Mouse (Mus musculus): ENCODE data around the gene Myo1e. TPM values are rescaled to one million over a fixed set of nuclear protein-coding genes. Genes with fewer than 3 reads are reported as not detected.

Gene Myo1e
- polyA plus RNA-seq, 1 experiment = 4.6 TPM

- DNase-seq (ENCODE audit: low read depth) = no peak
- TF ChIP-seq CTCF (IDR thresholded peaks at IDR 0.05; ENCODE audit: borderline replicate concordance, extremely low read depth, insufficient read depth, insufficient read length) (no peak), POLR2A (IDR thresholded peaks at IDR 0.05; ENCODE audit: borderline replicate concordance, extremely low read depth, insufficient read depth, insufficient read length, poor library complexity, severe bottlenecking) (no peak)
These were observed 164.5 kb downstream of the Myo1e start for GRCm38 (mm10) chr9:70371638-70372037.

DNA sequence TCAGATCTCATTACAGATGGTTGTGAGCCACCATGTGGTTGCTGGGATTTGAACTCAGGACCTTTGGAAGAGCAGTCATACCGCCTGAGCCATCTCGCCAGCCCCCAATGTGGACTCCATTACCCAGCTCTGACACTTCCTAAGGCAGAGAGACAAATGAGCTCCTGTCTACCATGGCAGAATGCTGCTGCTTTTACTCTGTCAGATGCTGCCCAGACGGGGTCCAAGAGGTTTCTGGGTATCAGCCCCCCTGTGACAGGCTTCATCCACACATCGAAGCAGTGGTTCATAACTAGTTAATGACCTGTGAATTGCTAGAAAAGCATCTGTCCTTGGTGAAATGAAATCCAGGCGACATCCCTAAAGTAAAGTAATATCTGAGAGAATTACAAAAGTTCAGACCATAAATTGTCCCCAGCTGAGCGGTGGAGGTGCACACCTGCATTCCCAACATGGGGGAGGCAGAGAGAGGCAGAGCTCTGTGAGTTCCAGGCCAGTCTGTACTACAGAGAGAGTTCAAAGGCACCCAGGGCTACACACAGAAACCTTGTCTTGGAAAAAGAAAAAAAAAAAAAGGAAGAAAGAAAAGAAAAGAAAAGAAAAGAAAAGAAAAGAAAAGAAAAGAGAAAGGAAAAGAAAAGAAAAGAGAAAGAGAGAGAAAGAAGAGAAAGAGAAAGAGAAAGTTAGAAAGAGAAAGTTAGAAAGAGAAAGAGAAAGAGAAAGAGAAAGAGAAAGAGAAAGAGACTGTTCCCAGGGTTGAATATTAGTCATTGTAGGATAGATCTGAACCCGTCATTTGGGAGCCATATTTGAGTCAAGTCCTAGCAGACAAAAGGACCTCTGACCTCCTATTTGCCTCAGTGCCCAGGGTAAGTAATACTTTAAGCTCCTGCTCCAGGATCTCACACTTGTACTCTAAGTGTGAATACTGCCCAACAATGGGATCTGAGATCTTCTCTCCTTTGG, 172.6 kb downstream of the Myo1e start:
- DNase-seq (ENCODE audit: low read depth) = no peak
- TF ChIP-seq CTCF (IDR thresholded peaks at IDR 0.05; ENCODE audit: borderline replicate concordance, extremely low read depth, insufficient read depth, insufficient read length) (no peak), POLR2A (IDR thresholded peaks at IDR 0.05; ENCODE audit: borderline replicate concordance, extremely low read depth, insufficient read depth, insufficient read length, poor library complexity, severe bottlenecking) (no peak)

GRCm38 (mm10) chr9:70382091-70382490, 174.9 kb downstream of the Myo1e start:
- TF ChIP-seq CTCF (IDR thresholded peaks at IDR 0.05; ENCODE audit: borderline replicate concordance, extremely low read depth, insufficient read depth, insufficient read length) (no peak), POLR2A (IDR thresholded peaks at IDR 0.05; ENCODE audit: borderline replicate concordance, extremely low read depth, insufficient read depth, insufficient read length, poor library complexity, severe bottlenecking) (no peak)
- no peak for DNase-seq (ENCODE audit: low read depth)

- TF ChIP-seq CTCF (IDR thresholded peaks at IDR 0.05; ENCODE audit: borderline replicate concordance, extremely low read depth, insufficient read depth, insufficient read length) (no peak), POLR2A (IDR thresholded peaks at IDR 0.05; ENCODE audit: borderline replicate concordance, extremely low read depth, insufficient read depth, insufficient read length, poor library complexity, severe bottlenecking) (no peak)
- no peak for DNase-seq (ENCODE audit: low read depth)
These were observed 176.6 kb downstream of the Myo1e start for GRCm38 (mm10) chr9:70383750-70384149.

DNA sequence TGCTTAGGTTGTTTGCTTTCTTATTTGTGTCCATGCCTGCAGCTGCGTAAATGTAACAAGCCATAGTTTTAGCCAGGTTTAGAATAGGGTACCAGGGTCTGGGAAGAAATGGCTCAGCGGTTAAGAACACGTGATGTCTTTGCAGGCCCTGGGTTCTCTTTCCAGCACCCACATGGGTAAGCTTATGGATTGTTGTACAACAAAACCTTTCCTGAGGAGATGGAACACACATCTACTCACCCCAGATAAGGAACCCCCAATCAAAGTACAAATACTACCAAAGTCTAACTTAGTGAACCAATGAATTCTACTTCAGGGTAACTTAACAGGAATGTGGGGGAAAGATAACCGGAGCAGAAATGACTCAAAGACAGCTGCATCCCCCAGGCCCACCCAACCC, 177.3 kb downstream of the Myo1e start:
- TF ChIP-seq POLR2A (IDR thresholded peaks at IDR 0.05; ENCODE audit: borderline replicate concordance, extremely low read depth, insufficient read depth, insufficient read length, poor library complexity, severe bottlenecking) = no peak
- no peak for TF ChIP-seq CTCF (IDR thresholded peaks at IDR 0.05; ENCODE audit: borderline replicate concordance, extremely low read depth, insufficient read depth, insufficient read length)
- DNase-seq (ENCODE audit: low read depth) = no peak

- no peak for DNase-seq (ENCODE audit: low read depth)
- TF ChIP-seq CTCF (IDR thresholded peaks at IDR 0.05; ENCODE audit: borderline replicate concordance, extremely low read depth, insufficient read depth, insufficient read length) (no peak), POLR2A (IDR thresholded peaks at IDR 0.05; ENCODE audit: borderline replicate concordance, extremely low read depth, insufficient read depth, insufficient read length, poor library complexity, severe bottlenecking) (no peak)
These were observed 178.0 kb downstream of the Myo1e start for GRCm38 (mm10) chr9:70384958-70385728.

GRCm38 (mm10) chr9:70387410-70388119, 180.4 kb downstream of the Myo1e start:
- DNase-seq (ENCODE audit: low read depth) = peak; percentile 42
- no peak for TF ChIP-seq CTCF (IDR thresholded peaks at IDR 0.05; ENCODE audit: borderline replicate concordance, extremely low read depth, insufficient read depth, insufficient read length)
- no peak for TF ChIP-seq POLR2A (IDR thresholded peaks at IDR 0.05; ENCODE audit: borderline replicate concordance, extremely low read depth, insufficient read depth, insufficient read length, poor library complexity, severe bottlenecking)

- TF ChIP-seq POLR2A (IDR thresholded peaks at IDR 0.05; ENCODE audit: borderline replicate concordance, extremely low read depth, insufficient read depth, insufficient read length, poor library complexity, severe bottlenecking) (no peak), CTCF (IDR thresholded peaks at IDR 0.05; ENCODE audit: borderline replicate concordance, extremely low read depth, insufficient read depth, insufficient read length) (no peak)
- DNase-seq (ENCODE audit: low read depth) = no peak
These were observed 182.4 kb downstream of the Myo1e start for GRCm38 (mm10) chr9:70389548-70389947.

DNA sequence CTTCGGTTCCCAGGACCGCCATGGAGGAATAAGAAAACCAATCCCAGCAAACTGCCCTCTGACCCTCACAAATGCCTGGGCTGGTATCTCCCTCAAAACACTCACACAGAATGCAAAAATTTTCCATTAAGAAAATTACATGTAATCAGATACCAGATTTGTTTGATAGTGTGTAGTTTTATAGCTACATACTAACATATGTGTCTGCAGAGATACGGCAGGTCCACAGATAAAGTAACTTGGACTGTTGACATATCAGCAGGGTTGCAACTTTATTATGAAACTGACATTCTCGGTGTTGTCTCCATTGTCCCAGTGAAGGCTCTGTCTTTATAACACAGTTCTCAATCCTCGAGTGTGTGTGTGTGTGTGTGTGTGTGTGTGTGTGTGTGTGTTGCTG, 183.9 kb downstream of the Myo1e start:
- no peak for DNase-seq (ENCODE audit: low read depth)
- TF ChIP-seq CTCF (IDR thresholded peaks at IDR 0.05; ENCODE audit: borderline replicate concordance, extremely low read depth, insufficient read depth, insufficient read length) (no peak), POLR2A (IDR thresholded peaks at IDR 0.05; ENCODE audit: borderline replicate concordance, extremely low read depth, insufficient read depth, insufficient read length, poor library complexity, severe bottlenecking) (no peak)

DNA sequence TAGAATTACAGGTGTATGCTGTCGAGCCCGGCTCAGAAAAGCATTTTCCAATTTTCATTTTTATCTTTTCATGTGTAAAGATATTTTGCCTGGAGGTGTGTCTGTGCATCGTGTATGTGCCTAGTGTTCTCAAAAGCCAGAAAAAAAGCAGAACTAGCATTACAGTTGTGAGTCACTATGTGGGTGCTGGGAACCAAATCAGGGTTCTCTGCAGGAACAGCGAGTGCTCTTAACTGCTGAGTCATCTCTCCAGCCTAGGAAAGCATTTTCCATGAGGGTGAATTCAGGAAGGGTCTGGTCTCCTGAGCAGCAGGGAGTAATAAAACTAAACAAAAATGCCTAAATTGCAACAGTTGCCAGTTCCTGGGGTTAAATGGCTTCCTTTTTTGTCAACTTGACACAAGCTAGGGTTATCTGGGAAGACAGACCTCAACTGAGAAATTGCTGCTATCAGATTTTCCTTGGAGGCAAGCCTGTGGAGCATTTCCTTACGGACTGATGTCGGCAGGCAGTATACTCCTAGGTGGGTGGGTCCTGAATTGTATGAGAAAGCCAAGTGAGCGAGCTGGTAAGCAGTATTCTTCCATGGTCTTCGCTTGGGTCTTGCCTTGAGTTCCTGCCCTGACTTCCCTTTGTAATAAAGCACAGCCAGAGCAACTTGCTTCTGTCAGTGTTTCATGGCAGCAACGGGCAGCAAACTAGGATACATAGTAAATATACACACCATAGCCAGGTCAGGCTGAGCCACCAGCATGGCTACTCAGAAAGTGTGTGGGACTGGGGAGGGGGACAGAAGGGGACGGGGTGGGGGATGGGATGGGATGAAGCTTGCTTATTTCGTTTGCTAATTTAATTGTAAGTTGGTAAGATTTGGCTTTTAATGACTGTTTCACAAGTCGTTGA, 184.8 kb downstream of the Myo1e start:
- no peak for DNase-seq (ENCODE audit: low read depth)
- TF ChIP-seq POLR2A (IDR thresholded peaks at IDR 0.05; ENCODE audit: borderline replicate concordance, extremely low read depth, insufficient read depth, insufficient read length, poor library complexity, severe bottlenecking) = no peak
- TF ChIP-seq CTCF (IDR thresholded peaks at IDR 0.05; ENCODE audit: borderline replicate concordance, extremely low read depth, insufficient read depth, insufficient read length) = no peak
